Mouse (Mus musculus) heart, adult 8-10 months (tissue): ENCODE measurements at regions not wholly inside any gene's neighbourhood (a gene's known extent, or its start where the extent isn't known, plus 50 kb on each side); places are given as distances from the start of the nearest gene placed in this dataset.
A peak's percentile ranks its signal among the peaks of the same experiment; 100 is the strongest.
"Not testable (repeated sequence)": the region's sequence is repeated elsewhere in the genome, so short reads cannot be mapped to it uniquely, and the experiment has no call there.

Experiments used
- DNase-seq: peaks from one replicate; pipeline ENCODE4 v3.0.0; 2022; ENCODE audit warnings: low spot score

GRCm38 (mm10) chr1:184241846-184242245 is 207.7 kb upstream of the 1700056E22Rik start:
- DNase-seq, result no peak

- peak; percentile 68 for DNase-seq
Observed at GRCm38 (mm10) chr1:184235131-184235983, 201.3 kb upstream of the 1700056E22Rik start.

GRCm38 (mm10) chr1:184234320-184234988 is 200.4 kb upstream of the 1700056E22Rik start:
- no peak for DNase-seq

GRCm38 (mm10) chr1:184233741-184234255 is 199.7 kb upstream of the 1700056E22Rik start:
- no peak for DNase-seq

GRCm38 (mm10) chr1:184222326-184222725 is 188.2 kb upstream of the 1700056E22Rik start:
- no peak for DNase-seq

- no peak for DNase-seq
Observed at GRCm38 (mm10) chr1:184221792-184222191, 187.7 kb upstream of the 1700056E22Rik start.

GRCm38 (mm10) chr1:184197272-184197671 is 163.2 kb upstream of the 1700056E22Rik start:
- no peak for DNase-seq

- DNase-seq, result no peak
Observed at GRCm38 (mm10) chr1:184191325-184191724, 157.2 kb upstream of the 1700056E22Rik start.

GRCm38 (mm10) chr1:184187582-184187981 is 153.5 kb upstream of the 1700056E22Rik start:
- no peak for DNase-seq

- DNase-seq, result no peak
Observed at GRCm38 (mm10) chr1:184182163-184182562, 148.1 kb upstream of the 1700056E22Rik start.

GRCm38 (mm10) chr1:184174416-184174815 is 140.3 kb upstream of the 1700056E22Rik start:
- not testable (repeated sequence) for DNase-seq

- DNase-seq, result no peak
Observed at GRCm38 (mm10) chr1:184173739-184174138, 139.6 kb upstream of the 1700056E22Rik start.

- peak; percentile 42 for DNase-seq
Observed at GRCm38 (mm10) chr1:184172986-184173385, 138.9 kb upstream of the 1700056E22Rik start.

- no peak for DNase-seq
Observed at GRCm38 (mm10) chr1:184171601-184172000, 137.5 kb upstream of the 1700056E22Rik start.

GRCm38 (mm10) chr1:184170926-184171325 is 136.8 kb upstream of the 1700056E22Rik start:
- DNase-seq, result peak; percentile 56

- DNase-seq, result no peak
Observed at GRCm38 (mm10) chr1:184169967-184170366, 135.9 kb upstream of the 1700056E22Rik start.

GRCm38 (mm10) chr1:184169034-184169783 is 135.1 kb upstream of the 1700056E22Rik start:
- DNase-seq, result no peak

- DNase-seq, result no peak
Observed at GRCm38 (mm10) chr1:184166951-184167350, 132.8 kb upstream of the 1700056E22Rik start.

GRCm38 (mm10) chr1:184162526-184162925 is 128.4 kb upstream of the 1700056E22Rik start:
- DNase-seq, result not testable (repeated sequence)

- no peak for DNase-seq
Observed at GRCm38 (mm10) chr1:184147713-184148112, 113.6 kb upstream of the 1700056E22Rik start.

GRCm38 (mm10) chr1:184142974-184143373 is 108.9 kb upstream of the 1700056E22Rik start:
- no peak for DNase-seq

GRCm38 (mm10) chr1:184140486-184140885 is 106.4 kb upstream of the 1700056E22Rik start:
- DNase-seq, result no peak
